Mouse (Mus musculus) ovary, postnatal 10 days (tissue): ENCODE results near the gene Msln.
"Not testable (repeated sequence)": the region's sequence is repeated elsewhere in the genome, so short reads cannot be mapped to it uniquely, and the experiment has no call there.

Experiments used
- DNase-seq: peaks from one replicate; pipeline ENCODE4 v3.0.0; 2022; ENCODE audit warnings: low spot score

Gene Msln

DNA sequence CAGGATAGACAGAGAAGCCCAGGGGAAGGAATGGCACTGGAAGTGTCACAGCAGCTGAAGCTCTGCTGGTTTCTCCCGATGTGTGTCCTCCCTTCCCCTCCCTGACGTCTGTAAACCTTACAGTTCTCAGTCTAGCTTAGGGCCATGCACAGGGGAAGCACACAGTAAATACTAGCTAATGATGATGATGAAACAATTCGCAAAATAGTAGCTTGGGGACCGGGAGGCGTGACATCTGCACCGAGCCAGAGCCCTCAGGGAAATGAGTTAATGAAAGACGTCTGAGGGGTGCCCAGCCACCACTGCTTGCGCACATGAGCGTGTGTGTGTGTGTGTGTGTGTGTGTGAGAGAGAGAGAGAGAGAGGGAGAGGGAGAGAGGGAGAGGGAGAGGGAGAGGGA, 15.2 kb upstream of the Msln start:
- no peak for DNase-seq

DNA sequence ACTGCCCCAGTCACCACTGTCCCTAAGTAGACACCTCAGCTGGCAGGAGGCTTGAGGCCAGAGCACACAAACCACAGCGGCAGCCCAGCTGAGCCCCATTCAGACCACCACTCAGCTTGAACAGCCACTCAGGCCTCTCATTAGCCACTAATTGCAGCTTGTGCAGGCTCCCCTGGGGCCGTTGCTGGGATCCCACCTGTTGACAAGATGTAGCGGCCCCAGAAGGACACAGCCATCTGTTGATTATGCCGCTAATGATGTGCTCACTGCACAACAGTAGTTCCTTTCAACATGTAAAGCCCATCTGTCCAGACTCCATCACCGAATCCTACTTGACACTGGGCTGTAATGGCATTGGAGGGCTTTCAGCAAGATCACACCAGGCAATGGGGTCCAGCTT, 11.7 kb upstream of the Msln start:
- DNase-seq = no peak

- DNase-seq = no peak
Observed at GRCm38 (mm10) chr17:25762591-25762990, 8.4 kb upstream of the Msln start.

- no peak for DNase-seq
Observed at GRCm38 (mm10) chr17:25761561-25761970, 7.4 kb upstream of the Msln start.

DNA sequence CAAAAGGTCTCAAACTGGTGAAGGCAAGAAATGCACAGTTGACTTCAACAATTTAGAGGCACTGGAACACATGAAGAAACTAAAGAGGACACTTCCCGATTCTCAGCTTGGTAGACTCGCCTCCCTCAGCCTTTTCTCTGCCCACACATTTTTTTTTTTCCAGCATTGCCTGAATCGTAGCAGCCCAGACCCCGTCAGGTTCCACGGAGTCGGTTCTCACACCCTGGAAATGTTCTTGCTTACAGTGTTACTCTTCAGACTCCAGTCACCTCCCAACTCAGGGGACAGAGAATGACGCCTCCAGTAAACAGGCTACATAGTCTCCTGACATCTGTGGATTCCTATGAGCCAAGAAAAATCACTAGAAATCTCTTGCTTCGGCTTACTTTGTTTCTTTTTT, 6.0 kb upstream of the Msln start:
- no peak for DNase-seq

DNA sequence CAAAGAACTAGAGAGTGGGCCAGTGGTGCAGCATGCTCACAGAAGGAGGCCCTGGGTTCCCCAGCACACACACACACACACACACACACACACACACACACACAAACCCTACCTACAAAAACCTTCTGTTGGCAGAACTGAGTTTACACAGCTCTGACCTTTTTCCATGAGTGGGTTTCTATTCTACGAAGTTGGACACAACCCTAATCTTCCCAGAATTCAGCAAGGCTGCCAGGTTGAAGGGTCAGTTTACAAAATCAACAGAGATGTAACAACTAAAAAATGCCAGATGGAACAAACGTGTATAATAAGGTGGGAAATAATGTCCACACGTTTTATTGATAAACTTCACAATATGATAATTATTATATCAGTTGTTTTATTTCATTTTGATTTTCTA, 3.5 kb upstream of the Msln start:
- DNase-seq = no peak

- DNase-seq = no peak
Observed at GRCm38 (mm10) chr17:25756378-25757242, 2.4 kb upstream of the Msln start.

DNA sequence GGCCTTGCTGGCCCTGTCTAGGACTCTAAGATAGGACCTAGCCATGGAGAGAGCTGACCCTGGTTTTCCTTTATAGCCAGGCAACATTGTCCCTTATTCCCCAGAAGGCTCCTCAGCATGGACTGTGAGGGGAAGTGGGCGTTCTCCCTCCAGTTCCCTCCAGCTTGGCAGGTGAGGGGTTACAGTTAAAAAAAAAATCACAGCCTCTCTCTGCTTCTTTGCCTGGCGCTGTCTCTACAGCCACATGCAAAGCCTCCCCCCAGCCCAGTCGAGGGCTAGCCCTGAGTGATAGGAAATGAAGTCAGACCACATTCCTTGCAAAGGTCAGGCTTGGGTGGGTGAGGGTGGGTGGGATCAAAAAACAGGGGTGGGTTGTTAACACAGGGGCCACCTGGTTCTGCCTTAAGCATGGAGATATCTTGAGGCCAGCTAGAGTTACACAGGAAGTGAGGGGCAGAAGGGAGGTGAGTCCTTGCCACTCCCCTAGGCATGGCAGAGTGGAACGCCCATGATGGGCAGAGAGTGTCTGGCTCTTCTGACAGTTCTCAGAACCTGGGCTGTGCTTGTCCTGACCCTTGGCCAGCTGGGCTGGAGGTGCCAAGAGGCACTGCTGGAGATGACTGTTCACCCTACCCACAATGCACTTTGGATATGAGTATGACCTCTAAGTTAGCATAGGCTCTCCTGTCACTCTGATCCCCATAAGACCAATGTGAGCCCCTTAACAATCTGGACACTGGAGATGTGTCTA, 1.6 kb upstream of the Msln start:
- DNase-seq = no peak

DNA sequence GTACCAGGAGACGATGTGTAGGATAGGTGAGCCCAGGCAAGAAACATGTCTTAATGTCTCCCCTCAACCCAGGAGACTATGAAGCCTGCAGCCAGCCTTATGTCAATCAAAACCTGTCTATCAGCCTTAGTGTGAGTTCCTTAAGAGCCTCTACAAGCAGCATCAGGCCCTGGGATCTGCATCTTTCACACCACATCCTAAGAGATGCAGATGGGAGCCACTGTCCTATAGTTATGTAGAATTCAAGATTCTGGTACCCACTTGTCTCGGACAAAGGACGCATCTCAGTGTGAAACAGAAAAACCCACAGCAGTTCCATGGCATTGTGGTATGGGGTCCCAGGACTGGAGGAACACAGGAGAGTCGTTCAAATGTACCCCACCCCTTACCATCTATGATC, 908 bp upstream of the Msln start:
- DNase-seq = no peak

DNA sequence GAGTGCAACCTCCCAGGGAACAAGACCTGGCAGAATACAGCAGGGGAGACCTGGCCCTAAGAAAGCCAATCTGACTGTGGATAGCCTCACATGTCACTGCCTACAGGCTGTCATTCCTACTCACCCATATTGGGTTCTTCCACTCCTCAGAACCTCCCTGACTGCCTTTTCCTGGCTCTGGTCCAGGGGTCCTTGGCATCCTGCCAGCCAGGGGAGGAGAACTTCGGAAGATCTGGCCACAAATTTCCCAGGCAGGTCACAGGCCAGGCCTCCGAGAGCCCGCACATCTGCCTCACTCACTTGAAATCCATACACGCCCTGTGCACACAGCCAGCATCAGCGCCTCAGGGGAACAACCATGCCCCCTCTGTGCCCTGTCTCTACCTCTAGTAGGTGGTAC, 2.7 kb downstream of the Msln start:
- peak; percentile 50 for DNase-seq

- DNase-seq = no peak
Observed at GRCm38 (mm10) chr17:25749314-25749713, 4.9 kb downstream of the Msln start.

DNA sequence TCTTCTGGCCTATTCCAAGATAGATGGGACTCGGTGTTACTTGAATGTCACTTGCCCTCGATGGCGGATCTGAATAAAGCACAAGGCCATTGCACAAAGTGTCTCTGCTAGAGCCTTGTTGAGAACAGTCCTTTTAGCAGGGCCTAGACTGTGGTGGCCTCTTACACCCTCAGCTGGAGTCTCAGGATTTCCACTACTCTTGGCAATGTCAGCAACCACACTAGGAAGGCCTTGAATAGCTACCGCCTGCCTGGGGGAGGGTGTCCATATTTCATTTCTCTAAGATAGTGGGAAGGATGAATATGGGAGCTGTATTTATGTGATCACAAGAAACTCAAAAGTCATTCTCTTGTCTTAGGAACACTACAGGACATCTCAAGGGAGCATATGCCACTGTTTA, 5.9 kb downstream of the Msln start:
- DNase-seq = no peak

- DNase-seq = no peak
Observed at GRCm38 (mm10) chr17:25744311-25744710, 9.9 kb downstream of the Msln start.

GRCm38 (mm10) chr17:25743831-25744230, 10.3 kb downstream of the Msln start:
- no peak for DNase-seq

GRCm38 (mm10) chr17:25741471-25741870, 12.7 kb downstream of the Msln start:
- DNase-seq = not testable (repeated sequence)

GRCm38 (mm10) chr17:25738861-25739260, 15.3 kb downstream of the Msln start:
- DNase-seq = no peak

GRCm38 (mm10) chr17:25735745-25736144, 18.4 kb downstream of the Msln start, which contains the start of gene Mslnl:
Gene Mslnl, plus strand, starts transcription at chr17:25736042.
- no peak for DNase-seq

DNA sequence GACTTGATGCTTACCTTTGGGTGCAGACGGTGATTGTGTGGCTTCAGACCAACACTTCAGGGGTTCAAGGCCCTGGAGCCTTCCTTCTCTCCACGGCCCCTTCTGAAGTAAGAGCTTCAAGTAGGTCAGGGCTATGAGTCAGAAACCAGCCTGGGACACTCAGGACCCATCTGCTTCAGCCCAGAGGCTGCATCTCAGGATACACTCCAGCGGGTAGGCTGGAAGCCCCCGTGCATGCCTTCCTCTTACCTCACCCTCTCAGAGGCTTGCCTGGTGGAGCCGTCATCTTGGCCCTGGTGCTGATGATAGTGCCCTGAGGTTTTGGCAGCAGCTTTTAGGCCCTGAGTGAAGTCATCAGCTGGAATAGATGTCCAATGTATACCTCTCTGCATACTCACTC, 18.9 kb downstream of the Msln start:
- no peak for DNase-seq

- DNase-seq = peak; percentile 71
Observed at GRCm38 (mm10) chr17:25732082-25732481, 22.1 kb downstream of the Msln start.

GRCm38 (mm10) chr17:25728009-25728270, 26.2 kb downstream of the Msln start:
- DNase-seq = no peak

DNA sequence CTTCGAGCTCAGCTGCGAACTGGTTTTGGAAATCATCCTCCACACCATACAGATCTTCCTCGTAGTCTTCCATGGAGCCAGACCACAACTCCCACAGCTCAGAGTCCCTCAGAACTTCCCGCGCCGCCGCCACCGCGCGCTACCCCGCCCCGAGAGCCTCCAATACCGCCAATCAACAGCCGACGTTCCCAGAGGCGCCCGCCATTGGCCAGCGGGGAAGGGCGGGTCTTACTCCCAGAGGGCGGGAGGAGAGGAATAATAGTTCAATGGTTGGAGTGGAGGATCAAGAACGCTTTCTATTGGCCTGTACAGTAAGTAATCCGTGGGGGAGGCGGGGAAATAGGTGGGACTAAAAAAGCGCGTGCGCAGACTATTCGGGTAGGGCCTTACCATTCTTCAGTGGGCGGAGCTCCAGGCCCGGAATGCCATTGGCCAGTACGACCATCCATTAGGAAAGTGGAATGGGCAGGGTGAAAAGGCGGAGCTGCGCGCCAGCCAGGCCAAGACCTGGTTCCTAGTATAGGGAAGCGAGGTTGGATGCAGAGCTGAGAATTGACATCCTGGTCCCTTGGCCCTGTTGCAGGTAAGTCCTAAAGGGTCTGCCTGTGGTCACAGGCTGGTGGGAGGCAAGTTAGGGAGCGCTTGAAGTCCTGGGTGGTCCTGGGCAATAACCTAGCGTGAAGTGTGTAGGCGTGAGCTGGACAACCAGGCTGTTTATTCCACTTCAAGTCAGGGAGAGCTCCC, 26.7 kb downstream of the Msln start, which contains the start of the genes Chtf18 and Rpusd1:
Gene Chtf18 (minus strand): TSS at position 155 of the 744 bp plus-strand sequence.
Gene Rpusd1 (plus strand): TSS at position 406 of the 744 bp plus-strand sequence.
- peak; percentile 93 for DNase-seq

- no peak for DNase-seq
Observed at GRCm38 (mm10) chr17:25725264-25725663, 28.9 kb downstream of the Msln start.

- DNase-seq = no peak
Observed at GRCm38 (mm10) chr17:25723919-25724318, 30.3 kb downstream of the Msln start.
